Mouse (Mus musculus) stomach, postnatal 0 days (tissue): Measurements from ENCODE around the gene Ifnlr1. TPM values are rescaled to one million over a fixed set of nuclear protein-coding genes. Genes with fewer than 3 reads are reported as not detected.

Experiments
- ATAC-seq: fragments of 200-750 bp; cut with Nextera tagmentation; 2 replicates; pipeline ENCODE4 v1.8.0; 2017; ENCODE audit not compliant: low FRiP score, low TSS enrichment
- DNase-seq: peaks from one replicate; pipeline ENCODE4 v3.0.0-alpha.2; 2016; ENCODE audit warnings: low spot score
- H3K27ac ChIP-seq: fragments of 300-500 bp; sonication (generic); replicated peaks from 2 replicates; pipeline ENCODE4 v1.5.1; 2014; ENCODE audit warnings: mild to moderate bottlenecking, control low read depth
- H3K27me3 ChIP-seq: fragments of 300-500 bp; sonication (generic); 2 replicates; pipeline ENCODE4 v1.6.1; 2014; ENCODE audit warnings: low read length; ENCODE audit not compliant: control insufficient read depth, insufficient read depth
- H3K36me3 ChIP-seq: fragments of 300-500 bp; sonication (generic); 2 replicates; pipeline ENCODE4 v1.6.1; 2014; ENCODE audit warnings: low read length, mixed read lengths; ENCODE audit not compliant: control insufficient read depth, insufficient read depth
- H3K4me1 ChIP-seq: fragments of 300-500 bp; sonication (generic); replicated peaks from 2 replicates; pipeline ENCODE4 v1.6.1; 2014; ENCODE audit warnings: antibody characterized with exemption; ENCODE audit not compliant: control insufficient read depth, insufficient read depth
- H3K4me2 ChIP-seq: fragments of 300-500 bp; sonication (generic); replicated peaks from 2 replicates; pipeline ENCODE4 v1.6.1; 2014; ENCODE audit warnings: low read depth, mild to moderate bottlenecking, control low read depth, moderate library complexity
- H3K4me3 ChIP-seq: fragments of 300-500 bp; sonication (generic); 2 replicates; pipeline ENCODE4 v1.5.1; 2014; ENCODE audit warnings: low read depth, low read length, control low read depth
- H3K9ac ChIP-seq: fragments of 300-500 bp; sonication (generic); 2 replicates; pipeline ENCODE4 v1.6.1; 2014; ENCODE audit warnings: mild to moderate bottlenecking, low read length, control low read depth, mixed read lengths
- H3K9me3 ChIP-seq: fragments of 300-500 bp; sonication (generic); 2 replicates; pipeline ENCODE4 v1.6.1; 2016; ENCODE audit warnings: low read length; ENCODE audit not compliant: control insufficient read depth
- CTCF ChIP-seq: IDR thresholded peaks from 2 replicates; pipeline ENCODE4 v1.5.1; 2016; ENCODE audit warnings: antibody characterized with exemption, low read depth, mild to moderate bottlenecking, moderate library complexity
- EP300 ChIP-seq: optimal IDR thresholded peaks from 2 replicates; pipeline ENCODE3; 2016; ENCODE audit warnings: antibody characterized with exemption
- WGBS: fragments of 180-500 bp; shearing (Covaris S2); extraction: QIAGEN DNeasy Blood & Tissue Kit; methylation state at CpG from one replicate; pipeline ENCODE4 v1.1.7; 2014; 5-methylcytosine and 5-hydroxymethylcytosine counted together
- polyA plus RNA-seq: library from polyadenylated mRNA; unstranded; fragments of >200 nt; fragmentation: Nextera tagmentation; extraction: Ambion mirVana; gene quantifications from 2 replicates; pipeline ENCODE4 v1.2.1, GENCODE M21; 2015

Gene Ifnlr1
- polyA plus RNA-seq, 1 experiment from 2014 or later = 1.9 TPM

GRCm38 (mm10) chr4:135690241-135690640, 4.2 kb downstream of the Ifnlr1 start:
- WGBS = 59% methylated on average over 11 of the region's 11 CpGs
- H3K9ac ChIP-seq = no peak overlapping the region
- H3K36me3 ChIP-seq = no peaks in the 10 kb centered on the region
- H3K9me3 ChIP-seq = no peaks in the 10 kb centered on the region
- TF ChIP-seq CTCF (no peak), EP300 (no peak)
- H3K27me3 ChIP-seq = no peaks in the 10 kb centered on the region
- no peaks in the 10 kb centered on the region; the same call in 1 of the 2 replicates for H3K4me1 ChIP-seq
- DNase-seq (no peak), ATAC-seq (no peak)
- H3K4me3 ChIP-seq = no peak overlapping the region
- H3K4me2 ChIP-seq = no peak overlapping the region
- no peak overlapping the region for H3K27ac ChIP-seq

DNA sequence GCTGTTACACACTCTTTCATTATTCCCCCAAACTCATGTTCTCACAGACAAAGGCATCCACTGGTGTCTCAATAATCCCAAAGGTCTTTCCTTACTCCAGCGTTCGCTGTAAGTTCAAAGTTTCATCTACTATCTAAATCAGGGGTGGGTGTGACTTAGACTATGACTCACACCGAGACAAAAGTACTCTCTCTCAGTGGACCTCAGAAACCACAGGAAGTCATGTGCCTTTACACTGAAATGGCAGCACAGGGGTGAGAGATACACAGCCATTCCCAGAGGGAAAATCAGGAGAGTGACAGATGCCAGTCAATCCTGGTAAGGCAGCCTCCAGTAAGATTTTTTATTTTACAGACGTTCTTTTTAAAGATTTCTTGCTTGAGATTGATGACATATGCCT, 6.8 kb downstream of the Ifnlr1 start:
- peak; percentile 82 for ATAC-seq
- 62% methylated on average over 4 of the region's 4 CpGs for WGBS

GRCm38 (mm10) chr4:135698498-135698897, 12.4 kb downstream of the Ifnlr1 start:
- TF ChIP-seq CTCF = no peak
- no peak for TF ChIP-seq EP300
- WGBS = 78% methylated on average over 7 of the region's 7 CpGs
- Histone ChIP-seq H3K9me3 (no peaks in the 10 kb centered on the region), H3K27ac (no peak overlapping the region), H3K4me3 (no peak overlapping the region), H3K4me2 (no peak overlapping the region), H3K36me3 (no peaks in the 10 kb centered on the region), H3K9ac (no peak overlapping the region), H3K27me3 (no peaks in the 10 kb centered on the region), H3K4me1 (no peaks in the 10 kb centered on the region)
- DNase-seq (no peak), ATAC-seq (no peak)

More for the DNA sequence above, 6.8 kb downstream of the Ifnlr1 start:
- H3K27me3 ChIP-seq = no peaks in the 10 kb centered on the region
- no peak overlapping the region for H3K9ac ChIP-seq
- H3K4me3 ChIP-seq = no peak overlapping the region
- no peak for DNase-seq
- no peak overlapping the region for H3K4me2 ChIP-seq
- no peaks in the 10 kb centered on the region for H3K9me3 ChIP-seq
- TF ChIP-seq CTCF (no peak), EP300 (no peak)
- no peaks in the 10 kb centered on the region for H3K36me3 ChIP-seq
- no peaks in the 10 kb centered on the region for H3K4me1 ChIP-seq
- no peak overlapping the region for H3K27ac ChIP-seq

GRCm38 (mm10) chr4:135703497-135703896, 17.4 kb downstream of the Ifnlr1 start:
- WGBS = 54% methylated on average over 13 of the region's 13 CpGs

DNA sequence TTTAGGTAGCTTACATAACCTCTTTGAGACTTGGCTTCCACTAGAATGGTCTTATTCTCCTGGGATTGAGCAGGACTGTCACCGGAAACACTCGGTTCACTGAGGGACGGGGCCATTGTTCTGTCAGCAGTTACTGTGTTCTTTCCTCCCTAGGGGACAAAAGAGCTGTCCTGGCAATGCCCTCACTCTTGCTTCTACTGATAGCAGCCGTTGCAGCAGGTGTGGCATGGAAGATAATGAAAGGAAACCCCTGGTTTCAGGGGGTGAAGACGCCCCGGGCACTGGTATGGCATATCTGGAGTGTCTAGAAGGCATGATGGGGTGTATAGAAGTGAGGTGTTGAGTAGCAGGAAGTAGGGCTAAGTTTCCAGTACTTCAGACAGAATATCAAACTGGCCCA, 17.9 kb downstream of the Ifnlr1 start:
- DNase-seq (no peak), ATAC-seq (no peak)
- no peak overlapping the region for H3K9ac ChIP-seq
- no peak overlapping the region for H3K4me3 ChIP-seq
- H3K9me3 ChIP-seq = no peaks in the 10 kb centered on the region
- H3K27ac ChIP-seq = no peak overlapping the region
- H3K27me3 ChIP-seq = no peaks in the 10 kb centered on the region
- no peaks in the 10 kb centered on the region for H3K36me3 ChIP-seq
- no peaks in the 10 kb centered on the region for H3K4me1 ChIP-seq
- 53% methylated on average over 6 of the region's 6 CpGs for WGBS
- TF ChIP-seq CTCF = no peak
- TF ChIP-seq EP300 = no peak
- H3K4me2 ChIP-seq = no peak overlapping the region

More at GRCm38 (mm10) chr4:135703497-135703896, 17.4 kb downstream of the Ifnlr1 start:
- Histone ChIP-seq H3K4me2 (no peak overlapping the region), H3K4me3 (no peak overlapping the region), H3K9ac (no peak overlapping the region), H3K27me3 (no peaks in the 10 kb centered on the region), H3K4me1 (no peaks in the 10 kb centered on the region), H3K27ac (no peak overlapping the region), H3K9me3 (no peaks in the 10 kb centered on the region), H3K36me3 (no peaks in the 10 kb centered on the region)
- ATAC-seq (peak; percentile 40; the same call in 1 of the 2 replicates), DNase-seq (peak; percentile 55)
- TF ChIP-seq CTCF (no peak), EP300 (no peak)

- no peaks in the 10 kb centered on the region for H3K9me3 ChIP-seq
- H3K4me2 ChIP-seq = no peak overlapping the region
- WGBS = 86% methylated on average over 6 of the region's 6 CpGs
- no peaks in the 10 kb centered on the region for H3K4me1 ChIP-seq
- ATAC-seq (no peak), DNase-seq (no peak)
- no peak overlapping the region for H3K4me3 ChIP-seq
- no peaks in the 10 kb centered on the region for H3K27me3 ChIP-seq
- TF ChIP-seq CTCF (no peak), EP300 (no peak)
- no peaks in the 10 kb centered on the region for H3K36me3 ChIP-seq
- H3K27ac ChIP-seq = no peak overlapping the region
- no peak overlapping the region for H3K9ac ChIP-seq
Measured at GRCm38 (mm10) chr4:135706045-135706444, 20.0 kb downstream of the Ifnlr1 start.
